Mouse (Mus musculus) neutrophil, adult 5-6 weeks (primary cell): ENCODE measurements around the gene Rnf148. TPM values are rescaled to one million over a fixed set of nuclear protein-coding genes. Genes with fewer than 3 reads are reported as not detected.

ENCODE experiments used
- ATAC-seq: fragments of 151-379, 151-347 bp; 2 replicates; pipeline ENCODE4 v1.8.0; 2017; ENCODE audit warnings: mild to moderate bottlenecking, moderate TSS enrichment; ENCODE audit not compliant: insufficient number of reproducible peaks, poor library complexity, low FRiP score, severe bottlenecking; ENCODE audit errors: extremely low read depth
- total RNA-seq: library from RNA; stranded (forward); fragments of 200-1000 nt; gene quantifications from 2 replicates; pipeline ENCODE4 v1.2.3, GENCODE M21; 2017

Gene Rnf148
- total RNA-seq, result 0.58 TPM in 1 of 2 replicates, not detected in the other

DNA sequence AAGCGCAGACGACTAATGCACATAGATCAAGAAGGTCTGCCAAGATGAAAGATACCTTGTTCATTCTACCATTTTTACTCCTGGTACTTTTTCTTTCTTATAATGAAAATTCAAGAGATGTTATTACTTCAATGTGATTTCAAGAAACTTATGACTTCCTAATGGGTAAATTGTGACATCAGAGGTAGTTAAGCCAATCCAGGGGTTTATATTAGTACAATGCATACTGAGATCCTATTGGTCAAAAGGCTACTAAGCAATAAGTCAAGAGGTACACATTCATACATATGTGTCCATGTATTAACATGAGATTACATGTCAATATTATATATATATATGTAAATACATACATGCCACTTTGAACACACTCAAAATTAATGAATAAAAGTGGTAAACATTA is at the start of gene Rnf148:
Gene Rnf148 (minus strand): TSS at position 101 of the 400 bp plus-strand sequence.
- ATAC-seq, result no peak

DNA sequence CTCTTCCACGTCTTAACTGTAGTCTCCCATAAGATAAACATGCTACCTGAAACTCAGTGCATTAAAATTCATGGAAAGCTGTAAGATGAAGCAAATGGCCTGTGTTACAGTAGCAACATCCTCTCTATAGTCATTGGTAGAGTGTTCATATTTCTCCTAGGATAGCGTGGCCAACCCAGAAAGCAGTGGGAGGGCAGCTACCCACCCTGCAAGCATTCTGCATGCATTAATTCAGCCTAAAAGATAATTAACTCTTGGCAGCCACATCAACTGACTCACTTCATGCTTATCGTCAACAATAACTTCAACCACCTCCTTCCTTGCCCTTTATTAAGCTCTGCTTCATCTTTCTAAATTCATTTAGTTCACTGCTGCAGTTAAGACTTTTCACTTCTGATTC is 45.9 kb upstream of the Rnf148 start:
- no peak for ATAC-seq

DNA sequence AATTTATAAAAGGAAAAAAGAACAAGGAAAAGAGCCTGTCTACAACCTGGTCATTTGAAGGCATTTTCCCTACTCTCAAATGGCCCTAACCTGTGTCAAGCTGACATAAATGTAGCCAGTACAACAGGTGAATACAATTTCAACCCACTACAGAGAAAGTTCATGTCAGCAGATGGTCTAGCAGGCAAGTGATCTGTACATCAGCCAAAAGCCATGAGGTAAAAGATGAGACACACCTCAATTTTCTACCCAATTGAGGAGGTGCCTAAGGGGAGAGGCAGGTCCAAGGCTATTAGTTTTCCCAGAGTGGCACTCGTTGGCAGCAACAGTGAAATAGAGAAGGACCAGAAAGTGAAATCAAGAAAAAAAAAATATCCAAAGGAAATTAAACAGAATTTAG is 23.2 kb upstream of the Rnf148 start:
- ATAC-seq, result no peak

DNA sequence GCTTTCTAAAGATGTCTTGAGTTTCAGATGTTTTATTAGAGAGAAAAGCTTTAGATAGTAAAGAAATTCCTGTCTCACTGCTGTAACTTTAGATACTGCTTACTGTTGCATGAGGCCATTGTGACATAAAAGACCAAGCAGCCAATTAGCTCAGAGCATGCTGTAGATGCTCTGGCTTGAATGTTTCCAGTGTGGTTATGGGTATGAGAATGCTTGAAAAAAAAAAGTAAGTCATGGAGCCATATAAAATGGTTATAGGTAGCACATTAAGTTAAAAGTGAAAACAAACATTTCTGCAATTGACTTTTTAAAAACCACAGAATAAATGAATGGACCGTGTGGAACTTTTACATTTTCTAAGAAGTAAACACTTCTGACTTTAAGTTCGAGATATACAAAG is 4.7 kb downstream of the Rnf148 start, which contains the start of gene Rnf133:
Gene Rnf133 (minus strand): TSS at position 101 of the 400 bp plus-strand sequence.
- ATAC-seq, result no peak

DNA sequence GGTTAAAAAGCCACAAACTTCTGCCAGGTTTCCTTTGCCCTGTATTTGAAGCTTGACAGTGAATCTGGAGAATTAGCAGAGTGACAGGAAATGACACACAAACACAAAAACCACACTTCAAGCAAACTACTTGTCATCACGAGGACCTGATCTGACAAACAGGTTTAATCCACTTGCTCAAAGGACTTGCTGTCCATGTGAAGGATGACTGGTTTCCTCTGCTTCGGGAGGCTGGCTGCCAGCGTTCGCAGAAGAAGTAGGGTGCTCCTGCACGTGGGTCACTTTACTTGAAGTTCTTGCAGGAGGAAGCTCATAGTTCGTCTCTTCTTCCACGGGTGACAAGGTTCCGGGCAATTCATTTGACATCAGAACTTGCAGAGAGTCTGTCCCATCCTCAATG is 6.2 kb downstream of the Rnf148 start:
- no peak for ATAC-seq

DNA sequence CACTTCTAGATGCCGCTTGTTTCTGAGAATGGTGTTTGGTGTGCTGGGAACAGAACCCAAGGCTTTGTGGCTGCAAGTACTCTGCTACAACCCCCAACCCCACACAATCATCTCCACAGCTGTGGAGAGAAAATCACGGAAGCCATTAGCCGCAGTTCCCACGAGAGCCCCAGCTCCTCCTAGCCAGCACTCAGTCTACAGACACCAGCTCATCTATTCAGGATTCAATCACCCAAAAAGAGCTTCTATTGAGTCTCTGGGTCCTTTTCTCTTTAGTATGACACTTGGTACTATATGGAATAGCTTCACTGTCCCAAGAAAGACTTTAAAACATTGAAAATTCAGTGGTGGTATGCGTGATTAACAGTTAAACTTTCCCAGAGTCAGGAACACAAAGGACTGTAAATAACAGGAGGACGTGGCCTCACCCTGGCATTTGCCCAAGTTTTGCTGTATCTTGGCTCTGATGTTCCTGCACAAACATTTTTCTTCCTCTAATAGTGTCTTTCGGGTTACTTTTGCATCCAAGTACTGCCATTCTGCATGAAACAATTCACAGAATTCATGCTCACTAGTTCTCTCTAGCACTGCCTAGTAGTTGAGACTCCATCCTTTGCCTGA is 7.2 kb downstream of the Rnf148 start:
- ATAC-seq, result no peak

DNA sequence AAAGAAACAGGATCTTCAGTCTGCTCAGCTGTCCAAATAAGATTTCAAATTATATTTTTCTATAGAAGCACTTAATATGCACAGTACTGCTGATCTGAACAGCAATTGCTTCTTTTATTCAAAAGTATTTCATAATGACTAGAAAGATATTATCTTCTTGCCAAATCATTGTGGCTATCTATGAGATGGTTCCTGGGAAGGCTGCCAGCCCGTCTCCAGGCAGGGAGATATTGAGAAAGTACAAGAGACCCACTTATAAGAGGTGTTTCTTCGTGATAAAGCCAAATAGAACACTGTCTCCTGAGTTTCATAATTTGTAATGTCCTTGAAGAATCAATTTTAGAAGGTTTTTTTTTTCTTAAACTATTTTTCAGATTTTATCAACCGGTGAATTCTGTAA is 17.9 kb downstream of the Rnf148 start:
- ATAC-seq, result no peak

DNA sequence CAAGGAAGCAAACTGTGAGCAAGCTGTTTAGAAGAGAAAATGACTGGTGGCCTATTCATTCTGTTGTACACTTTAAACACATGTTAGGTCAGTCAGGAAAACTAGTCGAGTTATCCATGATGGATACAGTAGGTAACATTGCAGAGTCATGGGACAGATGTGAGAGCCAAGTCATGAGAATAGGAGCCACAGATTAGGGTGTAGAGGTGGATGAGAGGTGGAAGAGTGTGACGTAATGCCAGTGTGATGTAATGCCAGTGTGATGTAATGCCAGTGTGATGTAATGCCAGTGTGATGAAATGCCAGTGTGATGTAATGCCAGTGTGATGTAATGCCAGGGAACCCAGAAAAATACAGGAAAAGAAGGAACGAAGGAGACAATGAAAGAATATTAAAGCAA is 19.7 kb downstream of the Rnf148 start:
- ATAC-seq, result no peak

DNA sequence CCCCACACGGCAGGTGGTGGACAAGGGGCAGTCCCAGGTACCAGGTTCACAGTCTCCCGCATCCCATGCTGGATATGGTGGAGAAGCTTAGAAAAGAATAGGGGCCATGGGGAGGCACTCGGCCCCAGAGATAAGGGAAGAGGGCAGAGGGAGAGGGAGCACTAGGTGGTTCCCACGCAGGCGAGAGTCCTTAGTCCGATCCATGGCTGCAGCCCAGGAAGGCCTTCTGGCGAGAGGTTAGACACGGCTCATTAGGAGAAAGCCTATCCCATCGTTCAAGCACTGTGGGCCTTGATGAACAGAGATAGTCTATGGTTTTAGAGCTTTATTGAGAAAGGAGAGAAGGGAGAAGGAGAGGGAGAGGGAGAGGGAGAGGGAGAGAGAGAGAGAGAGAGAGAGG is 20.9 kb downstream of the Rnf148 start:
- no peak for ATAC-seq

DNA sequence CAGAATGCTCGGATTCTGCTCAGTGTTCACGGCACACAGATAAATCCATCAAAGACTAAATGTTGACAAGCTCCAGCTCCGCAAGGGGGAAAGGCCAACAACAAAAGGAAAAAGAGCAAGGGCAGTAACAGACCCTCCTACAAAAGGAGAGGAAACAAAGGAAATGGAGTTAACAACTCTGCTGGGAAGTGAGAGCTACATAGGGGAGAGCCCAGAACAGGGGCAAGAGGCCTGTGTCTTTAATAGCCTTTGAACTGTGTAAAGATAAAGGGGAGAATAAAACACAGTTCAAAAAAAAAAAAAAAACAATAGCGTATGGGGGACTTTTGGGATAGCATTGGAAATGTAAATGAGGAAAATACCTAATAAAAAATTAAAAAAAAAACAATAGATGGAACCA is 24.5 kb downstream of the Rnf148 start:
- no peak for ATAC-seq

Other genes with a start within 250 kb of the Rnf148 start
- gene Rnf133, start 4.8 kb downstream of the Rnf148 start, total RNA-seq, result not detected in 2 replicates
- gene Cadps2, start 184.3 kb upstream of the Rnf148 start, total RNA-seq, result 0.23 TPM in 1 of 2 replicates, not detected in the other